Mouse (Mus musculus) liver, embryonic 16.5 days (tissue): Measurements from ENCODE around the gene Pkd1l1. TPM values are rescaled to one million over a fixed set of nuclear protein-coding genes. Genes with fewer than 3 reads are reported as not detected.

Experiments
- ATAC-seq: fragments of 200-750 bp; cut with Nextera tagmentation; 2 replicates; pipeline ENCODE4 v1.8.0; 2017; ENCODE audit warnings: low read depth, mild to moderate bottlenecking, moderate number of reproducible peaks, moderate library complexity
- H3K27ac ChIP-seq: fragments of 300-500 bp; sonication (generic); 2 replicates; pipeline ENCODE4 v1.5.1; 2014; ENCODE audit warnings: mild to moderate bottlenecking, low read length
- H3K27me3 ChIP-seq: fragments of 300-500 bp; sonication (generic); 2 replicates; pipeline ENCODE4 v1.6.1; 2014; ENCODE audit warnings: low read depth, low read length, mixed read lengths; ENCODE audit not compliant: control insufficient read depth, insufficient read depth
- H3K36me3 ChIP-seq: fragments of 300-500 bp; sonication (generic); 2 replicates; pipeline ENCODE4 v1.6.1; 2014; ENCODE audit warnings: mild to moderate bottlenecking; ENCODE audit not compliant: control insufficient read depth, insufficient read depth
- H3K4me1 ChIP-seq: fragments of 300-500 bp; sonication (generic); 2 replicates; pipeline ENCODE4 v1.6.1; 2014; ENCODE audit warnings: low read depth, low read length, mixed read lengths; ENCODE audit not compliant: control insufficient read depth
- H3K4me2 ChIP-seq: fragments of 300-500 bp; sonication (generic); 2 replicates; pipeline ENCODE4 v1.6.1; 2014; ENCODE audit warnings: low read depth, low read length, mixed read lengths
- H3K4me3 ChIP-seq: fragments of 300-500 bp; sonication (generic); 2 replicates; pipeline ENCODE4 v1.5.1; 2014; ENCODE audit warnings: low read depth, mild to moderate bottlenecking, low read length
- H3K9ac ChIP-seq: fragments of 300-500 bp; sonication (generic); 2 replicates; pipeline ENCODE4 v1.6.1; 2014; ENCODE audit warnings: low read depth, low read length
- H3K9me3 ChIP-seq: fragments of 300-500 bp; sonication (generic); replicated peaks from 2 replicates; pipeline ENCODE4 v1.6.1; 2016; ENCODE audit warnings: low read length; ENCODE audit not compliant: control insufficient read depth
- WGBS: fragments of 180-500 bp; shearing (Covaris S2); extraction: QIAGEN DNeasy Blood & Tissue Kit; methylation state at CpG from one replicate; pipeline ENCODE4 v1.1.7; 2014; ENCODE audit not compliant: insufficient replicate concordance; 5-methylcytosine and 5-hydroxymethylcytosine counted together
- polyA plus RNA-seq: library from polyadenylated mRNA; unstranded; fragments of >200 nt; fragmentation: Nextera tagmentation; extraction: Ambion mirVana; gene quantifications from 2 replicates; pipeline ENCODE4 v1.2.1, GENCODE M21; 2015

Gene Pkd1l1
- polyA plus RNA-seq, 1 experiment from 2014 or later = 0.09 TPM

DNA sequence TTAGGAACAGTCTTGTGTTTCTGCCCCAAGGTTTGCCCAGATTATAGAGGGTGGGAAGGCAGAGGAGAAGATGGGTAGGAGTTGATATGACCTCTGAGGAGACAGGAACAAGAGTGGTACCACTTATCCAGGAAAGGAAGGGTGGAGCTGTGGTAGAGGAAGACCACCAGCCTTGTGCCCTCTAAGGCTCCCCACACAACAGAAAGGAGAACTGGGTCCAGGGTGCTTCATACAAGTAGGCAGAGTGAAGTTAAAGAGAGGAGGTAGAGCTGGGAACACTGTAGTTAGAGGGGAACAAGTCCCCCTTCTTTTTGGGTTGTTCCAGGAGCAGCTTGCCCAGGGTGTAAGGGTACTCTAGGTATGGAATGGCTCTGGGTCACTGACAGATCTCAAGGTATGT, 125.0 kb downstream of the Pkd1l1 start:
- H3K9ac ChIP-seq = no peak overlapping the region
- H3K4me2 ChIP-seq = no peak overlapping the region
- H3K36me3 ChIP-seq = no peaks in the 10 kb centered on the region
- H3K27me3 ChIP-seq = no peaks in the 10 kb centered on the region
- H3K27ac ChIP-seq = no peak overlapping the region
- H3K4me1 ChIP-seq = no peaks in the 10 kb centered on the region
- no peak for ATAC-seq
- no peak overlapping the region for H3K4me3 ChIP-seq
- H3K9me3 ChIP-seq = no peaks in the 10 kb centered on the region

- no peaks in the 10 kb centered on the region for H3K9me3 ChIP-seq
- H3K4me2 ChIP-seq = no peak overlapping the region
- no peak overlapping the region for H3K4me3 ChIP-seq
- H3K4me1 ChIP-seq = no peaks in the 10 kb centered on the region
- H3K27me3 ChIP-seq = no peaks in the 10 kb centered on the region
- H3K36me3 ChIP-seq = no peaks in the 10 kb centered on the region
- WGBS = 39% methylated on average over 2 of the region's 2 CpGs
- H3K27ac ChIP-seq = no peak overlapping the region
- no peak for ATAC-seq
- H3K9ac ChIP-seq = no peak overlapping the region
Measured at GRCm38 (mm10) chr11:8847627-8848026, 125.4 kb downstream of the Pkd1l1 start.

GRCm38 (mm10) chr11:8836176-8836575, 136.9 kb downstream of the Pkd1l1 start:
- Histone ChIP-seq H3K4me2 (no peak overlapping the region), H3K27ac (no peak overlapping the region), H3K9ac (no peak overlapping the region), H3K36me3 (no peaks in the 10 kb centered on the region), H3K4me3 (no peak overlapping the region), H3K9me3 (no peaks in the 10 kb centered on the region; the same call in 1 of the 2 replicates), H3K4me1 (no peaks in the 10 kb centered on the region), H3K27me3 (no peaks in the 10 kb centered on the region)
- 73% methylated on average over 6 of the region's 6 CpGs for WGBS
- no peak for ATAC-seq

DNA sequence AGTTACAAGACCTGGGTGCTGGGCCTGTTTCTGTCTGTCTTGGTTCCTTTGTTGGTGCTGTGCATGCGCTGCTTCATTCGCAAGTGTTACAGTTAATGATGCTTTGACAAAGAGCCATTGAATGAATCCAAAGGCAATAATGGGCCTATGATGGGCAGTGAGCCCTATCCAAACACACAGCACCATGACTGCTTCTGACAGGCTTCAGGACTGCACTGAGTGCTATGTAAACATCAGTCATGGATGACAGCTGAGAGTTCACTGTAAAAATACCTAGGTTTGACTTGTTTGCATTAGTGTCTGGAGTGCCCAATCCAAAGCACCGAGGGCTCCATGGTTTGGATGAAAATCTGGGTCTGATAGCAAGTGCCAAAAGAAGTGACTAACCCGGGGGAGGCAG, 138.9 kb downstream of the Pkd1l1 start:
- H3K9ac ChIP-seq = no peak overlapping the region
- 65% methylated on average over 4 of the region's 4 CpGs for WGBS
- no peaks in the 10 kb centered on the region for H3K27me3 ChIP-seq
- H3K27ac ChIP-seq = no peak overlapping the region
- H3K36me3 ChIP-seq = no peaks in the 10 kb centered on the region
- H3K4me3 ChIP-seq = no peak overlapping the region
- no peak for ATAC-seq
- H3K4me2 ChIP-seq = no peak overlapping the region
- no peaks in the 10 kb centered on the region for H3K4me1 ChIP-seq
- no peaks in the 10 kb centered on the region; the same call in 1 of the 2 replicates for H3K9me3 ChIP-seq

GRCm38 (mm10) chr11:8830551-8830950, 142.5 kb downstream of the Pkd1l1 start:
- no peaks in the 10 kb centered on the region for H3K27me3 ChIP-seq
- 43% methylated on average over 4 of the region's 4 CpGs for WGBS
- H3K9ac ChIP-seq = no peak overlapping the region
- H3K9me3 ChIP-seq = no peaks in the 10 kb centered on the region
- no peak overlapping the region for H3K27ac ChIP-seq
- no peak overlapping the region for H3K4me2 ChIP-seq
- no peaks in the 10 kb centered on the region; the same call in 1 of the 2 replicates for H3K4me1 ChIP-seq
- H3K36me3 ChIP-seq = no peaks in the 10 kb centered on the region
- no peak overlapping the region for H3K4me3 ChIP-seq
- no peak for ATAC-seq

GRCm38 (mm10) chr11:8829561-8829960, 143.5 kb downstream of the Pkd1l1 start:
- Histone ChIP-seq H3K4me2 (no peak overlapping the region), H3K27ac (no peak overlapping the region), H3K4me3 (no peak overlapping the region), H3K4me1 (no peaks in the 10 kb centered on the region; the same call in 1 of the 2 replicates), H3K9me3 (no peaks in the 10 kb centered on the region), H3K27me3 (no peaks in the 10 kb centered on the region), H3K36me3 (no peaks in the 10 kb centered on the region), H3K9ac (no peak overlapping the region)
- no peak for ATAC-seq
- WGBS = 68% methylated on average over 3 of the region's 3 CpGs

DNA sequence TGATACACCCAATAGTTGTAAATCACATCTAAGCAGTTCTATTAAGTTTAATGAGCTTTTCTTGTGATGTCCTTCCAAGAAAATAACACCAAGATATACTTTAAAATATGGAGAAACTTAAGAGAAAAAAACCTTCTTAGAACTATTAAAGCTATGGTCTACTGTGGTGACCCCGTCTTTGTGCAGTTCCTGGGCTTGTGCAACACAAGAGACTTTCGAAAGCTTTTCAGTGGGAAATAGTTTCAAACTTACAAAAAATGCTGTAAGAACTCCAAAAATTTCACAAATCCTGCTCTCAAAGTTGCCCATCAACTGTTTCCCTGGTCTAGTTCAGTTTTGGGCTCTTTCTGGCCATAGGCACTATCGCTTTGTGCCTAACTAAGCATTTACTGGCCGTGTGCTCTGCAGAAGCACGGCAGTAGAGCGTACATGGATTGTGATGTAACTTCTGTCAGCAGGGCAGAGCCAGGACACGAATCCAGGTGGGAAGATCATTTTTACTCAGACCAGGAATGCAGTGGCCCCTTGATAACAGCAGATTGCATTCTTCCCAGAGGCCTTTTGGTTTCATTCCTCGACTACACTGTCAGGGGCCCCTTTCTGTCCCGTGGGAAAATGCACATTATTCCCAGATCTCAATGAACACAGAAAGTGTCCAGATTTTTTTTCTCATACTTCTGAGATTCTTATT, 144.1 kb downstream of the Pkd1l1 start:
- WGBS = 53% methylated on average over 9 of the region's 9 CpGs
- H3K4me3 ChIP-seq = no peak overlapping the region
- no peak overlapping the region for H3K4me2 ChIP-seq
- no peaks in the 10 kb centered on the region for H3K9me3 ChIP-seq
- no peaks in the 10 kb centered on the region for H3K27me3 ChIP-seq
- no peak for ATAC-seq
- H3K36me3 ChIP-seq = no peaks in the 10 kb centered on the region
- no peaks in the 10 kb centered on the region; the same call in 1 of the 2 replicates for H3K4me1 ChIP-seq
- H3K9ac ChIP-seq = no peak overlapping the region
- H3K27ac ChIP-seq = no peak overlapping the region

- Histone ChIP-seq H3K4me1 (no peaks in the 10 kb centered on the region; the same call in 1 of the 2 replicates), H3K9ac (no peak overlapping the region), H3K9me3 (no peaks in the 10 kb centered on the region), H3K4me2 (no peak overlapping the region), H3K36me3 (no peaks in the 10 kb centered on the region), H3K27me3 (no peaks in the 10 kb centered on the region), H3K4me3 (no peak overlapping the region), H3K27ac (no peak overlapping the region)
- WGBS = 52% methylated on average over 5 of the region's 5 CpGs
- peak; percentile 21; the same call in 1 of the 2 replicates for ATAC-seq
Measured at GRCm38 (mm10) chr11:8826609-8827008, 146.5 kb downstream of the Pkd1l1 start.

DNA sequence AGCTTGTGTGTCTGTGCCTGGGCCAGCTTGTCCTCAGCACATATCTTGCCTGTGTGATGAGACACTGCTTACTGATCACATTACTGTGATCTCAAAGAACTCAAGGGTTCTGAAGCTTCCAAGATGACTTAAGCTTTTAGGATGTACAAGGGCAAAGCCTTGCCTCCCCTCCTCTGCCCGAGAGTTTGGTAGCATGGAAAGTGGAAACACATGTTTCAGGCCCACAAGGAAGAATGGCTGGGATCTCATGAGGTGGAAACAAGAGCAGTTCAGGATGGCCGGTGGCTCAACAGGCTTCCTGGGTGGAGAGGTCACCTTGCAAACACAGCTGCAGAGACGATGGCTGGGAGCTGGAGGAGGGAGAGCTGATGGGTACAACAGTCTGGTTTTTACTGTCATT, 147.0 kb downstream of the Pkd1l1 start:
- no peak overlapping the region for H3K27ac ChIP-seq
- no peaks in the 10 kb centered on the region for H3K27me3 ChIP-seq
- no peak for ATAC-seq
- no peaks in the 10 kb centered on the region; the same call in 1 of the 2 replicates for H3K4me1 ChIP-seq
- H3K36me3 ChIP-seq = no peaks in the 10 kb centered on the region
- WGBS = 51% methylated on average over 3 of the region's 3 CpGs
- no peak overlapping the region for H3K9ac ChIP-seq
- no peak overlapping the region for H3K4me2 ChIP-seq
- no peak overlapping the region for H3K4me3 ChIP-seq
- no peaks in the 10 kb centered on the region for H3K9me3 ChIP-seq
